Mouse (Mus musculus): Measurements from ENCODE around the gene Gm7982. TPM values are rescaled to one million over a fixed set of nuclear protein-coding genes. Genes with fewer than 3 reads are reported as not detected.
"Not testable (repeated sequence)": the region's sequence is repeated elsewhere in the genome, so short reads cannot be mapped to it uniquely, and the experiment has no call there.

The Gm7982 gene
- total RNA-seq (2021) (not detected), polyA plus RNA-seq (2012; rRNA removed) (not detected in 2 replicates)
- long read RNA-seq: 0 reads

GRCm38 (mm10) chr5:95741714-95742113, at the start of gene Gm7982:
Gene Gm7982, plus strand, starts transcription at chr5:95742014.
- H3K36me3 ChIP-seq (ENCODE audit: control insufficient read depth, insufficient read depth, low read length); H3K27me3 ChIP-seq (ENCODE audit: control insufficient read depth, insufficient read depth, low read length); H3K79me2 ChIP-seq (replicated peaks; ENCODE audit: control insufficient read depth, insufficient read depth, low read length); H3K9ac ChIP-seq (ENCODE audit: low read depth, low read length); intact Hi-C loops (cut with DNase I); H3K4me3 ChIP-seq; H3K4me1 ChIP-seq (ENCODE audit: control insufficient read depth, insufficient read depth, low read length); DNase-seq; H3K27ac ChIP-seq: not testable (repeated sequence)
- WGBS: no CpG with 5 or more reads among the region's 3 CpGs

- H3K79me2 ChIP-seq (replicated peaks; ENCODE audit: control insufficient read depth, insufficient read depth, low read length); H3K27ac ChIP-seq; H3K4me3 ChIP-seq; intact Hi-C loops (cut with DNase I); H3K9ac ChIP-seq (ENCODE audit: low read depth, low read length); H3K27me3 ChIP-seq (ENCODE audit: control insufficient read depth, insufficient read depth, low read length); DNase-seq; H3K36me3 ChIP-seq (ENCODE audit: control insufficient read depth, insufficient read depth, low read length); H3K4me1 ChIP-seq (ENCODE audit: control insufficient read depth, insufficient read depth, low read length): not testable (repeated sequence)
- no CpG with 5 or more reads among the region's 1 CpGs for WGBS
These were observed 5.7 kb upstream of the Gm7982 start, which contains the start of gene Gm7978 for GRCm38 (mm10) chr5:95736073-95736472. Gene Gm7978, minus strand, starts transcription at chr5:95736173.

- DNase-seq; H3K4me1 ChIP-seq (ENCODE audit: control insufficient read depth, insufficient read depth, low read length); H3K27me3 ChIP-seq (ENCODE audit: control insufficient read depth, insufficient read depth, low read length); H3K79me2 ChIP-seq (replicated peaks; ENCODE audit: control insufficient read depth, insufficient read depth, low read length); H3K27ac ChIP-seq; intact Hi-C loops (cut with DNase I); H3K4me3 ChIP-seq; H3K36me3 ChIP-seq (ENCODE audit: control insufficient read depth, insufficient read depth, low read length); H3K9ac ChIP-seq (ENCODE audit: low read depth, low read length): not testable (repeated sequence)
- no CpG with 5 or more reads among the region's 2 CpGs for WGBS
These were observed 33.9 kb downstream of the Gm7982 start, which contains the start of gene E330014E10Rik for GRCm38 (mm10) chr5:95775690-95776089. Gene E330014E10Rik, plus strand, starts transcription at chr5:95775990.

Other genes starting within 250 kb of the Gm7982 start
- gene Gm3286, start 231.3 kb upstream of the Gm7982 start, total RNA-seq (2021): not detected
- not detected in 2 replicates for gene Gm3286, start 231.3 kb upstream of the Gm7982 start, polyA plus RNA-seq (2012; rRNA removed)
- gene Gm7971, start 147.1 kb upstream of the Gm7982 start, total RNA-seq (2021): not detected
- not detected in 2 replicates for gene Gm7971, start 147.1 kb upstream of the Gm7982 start, polyA plus RNA-seq (2012; rRNA removed)
- gene Gm7978, start 5.8 kb upstream of the Gm7982 start, total RNA-seq (2021): not detected
- gene Gm7978, start 5.8 kb upstream of the Gm7982 start, polyA plus RNA-seq (2012; rRNA removed): not detected in 2 replicates
- gene E330014E10Rik, start 34.0 kb downstream of the Gm7982 start, total RNA-seq (2021): not detected
- not detected in 2 replicates for gene E330014E10Rik, start 34.0 kb downstream of the Gm7982 start, polyA plus RNA-seq (2012; rRNA removed)
- gene Cxcl13, start 214.9 kb downstream of the Gm7982 start, total RNA-seq (2021): 1 to 10 TPM; 1.6 to 2.7 TPM
- 1.3 and 1.5 TPM in 2 replicates for gene Cxcl13, start 214.9 kb downstream of the Gm7982 start, polyA plus RNA-seq (2012; rRNA removed)